15 mouse cellular contexts compared by ENCODE assay signal in genomic region chr6:32990061-32990633, GRCm38 (mm10).
DNase-seq lines count a peak whose midpoint lies in the region; ATAC-seq and TF ChIP-seq lines count a peak whose summit lies in the region.
"Had no signal": no experiment of that assay in that cellular context is flagged by ENCODE, and none has a peak within 500 bp of the region (broad histone marks: within the 10 kb centered on the region; RNA-seq: fewer than 3 reads in every experiment).

No protein-coding gene starts in this region.

- no peaks in the 10 kb centered on the region for H3K9me3 ChIP-seq in heart, embryonic 14.5 days (ENCODE audit: control insufficient read depth, low read length)
- no peaks in the 10 kb centered on the region for H3K9me3 ChIP-seq in kidney, postnatal 0 days (replicated peaks; ENCODE audit: low read length)
- H3K9me3 ChIP-seq: embryonic facial prominence, embryonic 15.5 days; forebrain, embryonic 15.5 days; neural tube, embryonic 13.5 days had no signal

- 0 out of 2 replicates have a peak, but pooled peaks cover 6% of the 10 kb centered on the region for H3K36me3 ChIP-seq in heart, embryonic 14.5 days (ENCODE audit: control insufficient read depth, insufficient read depth, low read length)
- H3K36me3 ChIP-seq in kidney, postnatal 0 days (ENCODE audit: insufficient read depth, low read length) = no peaks in the 10 kb centered on the region
- H3K36me3 ChIP-seq: embryonic facial prominence, embryonic 15.5 days; forebrain, embryonic 15.5 days; neural tube, embryonic 13.5 days had no signal

- ATAC-seq in heart, embryonic 14.5 days (ENCODE audit: insufficient number of reproducible peaks, insufficient read depth, low FRiP score, low read depth) = no peak
- ATAC-seq in kidney, postnatal 0 days (replicated peaks; ENCODE audit: low FRiP score, low read depth) = no peak
- ATAC-seq: forebrain, embryonic 15.5 days; liver, postnatal 0 days had no signal

- WGBS in heart, embryonic 14.5 days = 27% methylated on average over 12 of the region's 12 CpGs
- 31% methylated on average over 12 of the region's 12 CpGs for WGBS in kidney, postnatal 0 days

- no peak for DNase-seq in heart, postnatal 36 days
- DNase-seq in 416B (ENCODE audit: low read depth) = peak; percentile 22
- DNase-seq in adrenal gland, postnatal 14 days = peak; percentile 18
- peak; percentile 70 for DNase-seq in kidney, postnatal 0 days (ENCODE audit: low spot score)
- no peak for DNase-seq in gastrocnemius, adult 18-20 months (ENCODE audit: low spot score)
- DNase-seq in ovary, adult 18-20 months (ENCODE audit: low spot score) = no peak
- DNase-seq in gastrocnemius, adult 2 months = no peak
- DNase-seq: cerebellum, postnatal 25 days; liver, postnatal 0 days; thymus, postnatal 25 days had no signal

- no peak for TF ChIP-seq CTCF in kidney, postnatal 0 days (IDR thresholded peaks at IDR 0.05; ENCODE audit: low read depth)
- no peak for TF ChIP-seq CTCF in gastrocnemius, adult 2 months (IDR thresholded peaks at IDR 0.05)

- intact Hi-C loops in heart, postnatal 36 days (cut with DNase I) = no loop called here
- intact Hi-C loops in gastrocnemius, adult 2 months (cut with DNase I) = no loop called here

- no peaks in the 10 kb centered on the region for H3K27me3 ChIP-seq in heart, embryonic 14.5 days (ENCODE audit: control insufficient read depth, insufficient read depth, low read length)
- H3K27me3 ChIP-seq in kidney, postnatal 0 days (ENCODE audit: insufficient read depth, low read length) = no peaks in the 10 kb centered on the region
- H3K27me3 ChIP-seq: CH12.LX; embryonic facial prominence, embryonic 15.5 days; forebrain, embryonic 15.5 days; neural tube, embryonic 13.5 days had no signal

- H3K4me2 ChIP-seq in heart, embryonic 14.5 days (ENCODE audit: low read length) = peak overlapping the region; percentile 27; the same call in 1 of the 2 replicates
- no peak overlapping the region; the same call in 1 of the 2 replicates for H3K4me2 ChIP-seq in kidney, postnatal 0 days (ENCODE audit: low read length)
- H3K4me2 ChIP-seq: embryonic facial prominence, embryonic 15.5 days; forebrain, embryonic 15.5 days; neural tube, embryonic 13.5 days had no signal

- peak overlapping the region; percentile 5 to 56; a peak in 1 of 4 replicates for H3K27ac ChIP-seq in heart, embryonic 14.5 days (replicated peaks in 1 of 2; ENCODE audit: control insufficient read depth in 1 of 2, insufficient read depth in 1 of 2, low read depth in 2 of 2, low read length in 2 of 2)
- peak overlapping the region; percentile 31; the same call in 1 of the 2 replicates for H3K27ac ChIP-seq in kidney, postnatal 0 days
- H3K27ac ChIP-seq in gastrocnemius, adult 2 months = no peak overlapping the region
- H3K27ac ChIP-seq: embryonic facial prominence, embryonic 15.5 days; forebrain, embryonic 15.5 days; neural tube, embryonic 13.5 days had no signal

- peaks cover 5 to 26% of the 10 kb centered on the region in 2 experiments for H3K4me1 ChIP-seq in heart, embryonic 14.5 days (ENCODE audit: control insufficient read depth in 2 of 2, insufficient read depth in 2 of 2, low read length in 2 of 2)
- peaks cover 4% of the 10 kb centered on the region; the same call in 1 of the 2 replicates for H3K4me1 ChIP-seq in kidney, postnatal 0 days (replicated peaks; ENCODE audit: insufficient read depth, low read length)
- H3K4me1 ChIP-seq: embryonic facial prominence, embryonic 15.5 days; forebrain, embryonic 15.5 days had no signal

- H3K9ac ChIP-seq in heart, embryonic 14.5 days (ENCODE audit: low read length) = peak overlapping the region; percentile 45; the same call in 1 of the 2 replicates
- H3K9ac ChIP-seq in kidney, postnatal 0 days (ENCODE audit: low read depth, low read length) = no peak overlapping the region
- H3K9ac ChIP-seq: embryonic facial prominence, embryonic 15.5 days; forebrain, embryonic 15.5 days; liver, postnatal 0 days; neural tube, embryonic 13.5 days had no signal

- H3K4me3 ChIP-seq in heart, embryonic 14.5 days (ENCODE audit: control insufficient read depth in 1 of 2, insufficient read depth in 1 of 2, low read depth in 1 of 2, low read length in 2 of 2) = no peak overlapping the region
- H3K4me3 ChIP-seq in kidney, postnatal 0 days (replicated peaks; ENCODE audit: low read depth, low read length) = no peak overlapping the region
- H3K4me3 ChIP-seq in gastrocnemius, adult 2 months = no peak overlapping the region
- H3K4me3 ChIP-seq: embryonic facial prominence, embryonic 15.5 days; forebrain, embryonic 15.5 days; neural tube, embryonic 13.5 days had no signal

Comparison
In these comparisons a context has a peak if more than half of its experiments do, and no peak if none do; other contexts are left out.
1. DNase-seq: peak in 416B (single experiment), adrenal gland, postnatal 14 days (single experiment) and kidney, postnatal 0 days (single experiment); none in heart, postnatal 36 days (0 of 2), gastrocnemius, adult 18-20 months (single experiment), ovary, adult 18-20 months (single experiment) and gastrocnemius, adult 2 months (single experiment).